Mouse (Mus musculus): ENCODE results near the gene Tbc1d24. TPM values are rescaled to one million over a fixed set of nuclear protein-coding genes. Genes with fewer than 3 reads are reported as not detected.

The Tbc1d24 gene
- total RNA-seq, 2 experiments from 2014 or later = 1.6 to 2.3 TPM

GRCm38 (mm10) chr17:24211631-24212440, 6.5 kb upstream of the Tbc1d24 start:
- ATAC-seq (replicated peaks; ENCODE audit: low FRiP score, poor library complexity, severe bottlenecking) = no peak

GRCm38 (mm10) chr17:24210591-24210990, 5.2 kb upstream of the Tbc1d24 start:
- no peak for ATAC-seq (replicated peaks; ENCODE audit: low FRiP score, poor library complexity, severe bottlenecking)

GRCm38 (mm10) chr17:24209916-24210240, 4.5 kb upstream of the Tbc1d24 start:
- no peak for ATAC-seq (replicated peaks; ENCODE audit: low FRiP score, poor library complexity, severe bottlenecking)

GRCm38 (mm10) chr17:24209043-24209915, 3.9 kb upstream of the Tbc1d24 start, which contains the start of gene Ntn3:
Ntn3 (minus strand) TSS chr17:24209531.
- peak; percentile 67 for ATAC-seq (replicated peaks; ENCODE audit: low FRiP score, poor library complexity, severe bottlenecking)

GRCm38 (mm10) chr17:24208641-24209042, 3.3 kb upstream of the Tbc1d24 start:
- peak; percentile 2; the same call in 1 of the 2 replicates for ATAC-seq (replicated peaks; ENCODE audit: low FRiP score, poor library complexity, severe bottlenecking)

GRCm38 (mm10) chr17:24207768-24208640, 2.6 kb upstream of the Tbc1d24 start:
- no peak for ATAC-seq (replicated peaks; ENCODE audit: low FRiP score, poor library complexity, severe bottlenecking)

- ATAC-seq (replicated peaks; ENCODE audit: low FRiP score, poor library complexity, severe bottlenecking) = peak; percentile 51
These were observed 1.3 kb upstream of the Tbc1d24 start for GRCm38 (mm10) chr17:24206451-24207351.

GRCm38 (mm10) chr17:24205908-24206361, 573 bp upstream of the Tbc1d24 start:
- 0 out of 2 replicates have a peak, but pooled peaks have one; percentile 14 for ATAC-seq (replicated peaks; ENCODE audit: low FRiP score, poor library complexity, severe bottlenecking)

GRCm38 (mm10) chr17:24204846-24205245, 516 bp downstream of the Tbc1d24 start:
- no peak for ATAC-seq (replicated peaks; ENCODE audit: low FRiP score, poor library complexity, severe bottlenecking)

GRCm38 (mm10) chr17:24203611-24204534, 1.5 kb downstream of the Tbc1d24 start:
- no peak for ATAC-seq (replicated peaks; ENCODE audit: low FRiP score, poor library complexity, severe bottlenecking)

GRCm38 (mm10) chr17:24203068-24203467, 2.3 kb downstream of the Tbc1d24 start:
- peak; percentile 30 for ATAC-seq (replicated peaks; ENCODE audit: low FRiP score, poor library complexity, severe bottlenecking)

GRCm38 (mm10) chr17:24201092-24201491, 4.3 kb downstream of the Tbc1d24 start:
- ATAC-seq (replicated peaks; ENCODE audit: low FRiP score, poor library complexity, severe bottlenecking) = no peak

- ATAC-seq (replicated peaks; ENCODE audit: low FRiP score, poor library complexity, severe bottlenecking) = no peak
These were observed 5.6 kb downstream of the Tbc1d24 start for GRCm38 (mm10) chr17:24199741-24200140.

GRCm38 (mm10) chr17:24199252-24199651, 6.1 kb downstream of the Tbc1d24 start:
- ATAC-seq (replicated peaks; ENCODE audit: low FRiP score, poor library complexity, severe bottlenecking) = no peak

GRCm38 (mm10) chr17:24197032-24197824, 8.1 kb downstream of the Tbc1d24 start:
- no peak for ATAC-seq (replicated peaks; ENCODE audit: low FRiP score, poor library complexity, severe bottlenecking)

- no peak for ATAC-seq (replicated peaks; ENCODE audit: low FRiP score, poor library complexity, severe bottlenecking)
These were observed 10.0 kb downstream of the Tbc1d24 start for GRCm38 (mm10) chr17:24195349-24195748.

- peak; percentile 83 for ATAC-seq (replicated peaks; ENCODE audit: low FRiP score, poor library complexity, severe bottlenecking)
These were observed 11.6 kb downstream of the Tbc1d24 start for GRCm38 (mm10) chr17:24193769-24194168.
